8 mouse cellular contexts compared by ENCODE assay signal in genomic region chr2:170318713-170319532, GRCm38 (mm10).
DNase-seq lines count a peak whose midpoint lies in the region; ATAC-seq lines count a peak whose summit lies in the region.

No protein-coding gene starts in this region.

- peak overlapping the region; percentile 32 for H3K4me3 ChIP-seq in hindbrain, embryonic 14.5 days (replicated peaks; ENCODE audit: low read length)

- peak overlapping the region; percentile 61 for H3K4me2 ChIP-seq in hindbrain, embryonic 14.5 days (replicated peaks)

- DNase-seq in Muller cell, postnatal 12 days (ENCODE audit: inconsistent ontology term), result peak; percentile 91
- peak; percentile 27 for DNase-seq in cerebellum, adult 9-11 months
- peak; percentile 56 to 73 for DNase-seq in frontal cortex, postnatal 25 days (ENCODE audit: low spot score in 2 of 2)
- DNase-seq in hindbrain, embryonic 14.5 days (ENCODE audit: low spot score), result peak; percentile 88
- DNase-seq in layer of hippocampus, postnatal 36 days, result peak; percentile 80 to 86
- peak; percentile 96 for DNase-seq in lung, postnatal 25 days (ENCODE audit: low spot score)
- DNase-seq in retina, postnatal 7 days (ENCODE audit: low read depth, low spot score), result peak; percentile 59
- DNase-seq in urinary bladder, adult 18-20 months (ENCODE audit: low spot score in 2 of 2), result peak; percentile 62 to 88

- peaks cover 5% of the 10 kb centered on the region; the same call in 1 of the 2 replicates for H3K27me3 ChIP-seq in hindbrain, embryonic 14.5 days (ENCODE audit: control insufficient read depth, insufficient read depth, low read length)

- no peaks in the 10 kb centered on the region for H3K9me3 ChIP-seq in hindbrain, embryonic 14.5 days (ENCODE audit: control insufficient read depth, low read length)

- peak overlapping the region; percentile 52 for H3K9ac ChIP-seq in hindbrain, embryonic 14.5 days

- WGBS in hindbrain, embryonic 14.5 days, result 10% methylated on average over 25 of the region's 25 CpGs

- peak; percentile 95 for ATAC-seq in hindbrain, embryonic 14.5 days (ENCODE audit: low FRiP score)

- no peaks in the 10 kb centered on the region for H3K36me3 ChIP-seq in hindbrain, embryonic 14.5 days (replicated peaks; ENCODE audit: control insufficient read depth, insufficient read depth)

- peaks cover 12% of the 10 kb centered on the region for H3K4me1 ChIP-seq in hindbrain, embryonic 14.5 days (replicated peaks; ENCODE audit: control insufficient read depth, insufficient read depth, low read length)

- H3K27ac ChIP-seq in hindbrain, embryonic 14.5 days, result peak overlapping the region; percentile 75

Comparison
In these comparisons a context has a peak if more than half of its experiments do, and no peak if none do; other contexts are left out.
1. Peak in every context shown above with its lines: DNase-seq, ATAC-seq, H3K4me3 ChIP-seq and H3K27ac ChIP-seq.
2. DNase-seq: peak in every context shown above with its lines; median percentile 96 in lung, postnatal 25 days; 91 in Muller cell, postnatal 12 days; 88 in hindbrain, embryonic 14.5 days; 83 in layer of hippocampus, postnatal 36 days; 75 in urinary bladder, adult 18-20 months; 64 in frontal cortex, postnatal 25 days; 59 in retina, postnatal 7 days; 27 in cerebellum, adult 9-11 months.